Comparison of ENCODE assay signal across 8 mouse cellular contexts in the genomic region with DNA sequence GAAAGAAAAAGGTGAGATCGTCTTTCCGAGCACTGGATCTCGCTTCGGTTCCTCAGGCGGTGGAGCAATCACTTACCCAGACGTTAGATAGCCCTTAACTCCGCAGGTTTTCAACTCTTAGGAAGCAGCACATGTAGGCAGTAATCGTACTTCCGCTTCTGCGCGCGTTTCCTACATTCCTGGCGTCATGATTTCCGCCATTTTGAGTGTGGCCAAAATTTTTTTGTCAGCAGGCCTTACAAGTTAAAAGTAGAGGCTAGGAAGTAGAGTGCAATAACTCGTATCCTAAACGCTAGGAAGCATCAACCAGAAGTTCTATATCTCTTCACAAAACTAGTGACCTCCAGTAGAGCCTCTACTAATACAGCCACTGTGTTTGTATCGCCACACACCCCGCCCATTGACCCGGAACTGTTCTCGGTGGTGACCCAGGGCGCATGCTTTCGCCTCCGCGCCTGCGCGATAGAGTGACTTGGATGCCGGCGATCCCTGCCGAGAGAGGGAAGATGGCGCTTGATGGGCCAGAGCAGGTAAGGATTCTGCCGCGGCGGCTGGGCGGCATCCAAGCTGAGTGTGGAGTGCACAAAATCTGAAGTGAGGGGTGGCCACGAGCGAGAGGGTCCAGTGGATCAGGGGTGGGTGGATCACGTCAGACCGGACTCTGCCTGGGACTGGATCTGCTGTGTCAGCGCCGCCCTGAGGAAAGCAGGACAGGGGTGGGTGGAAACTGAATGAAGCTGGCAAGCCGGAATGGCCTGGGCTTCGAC. TPM values are rescaled to one million over a fixed set of nuclear protein-coding genes. Genes with fewer than 3 reads are reported as not detected.
A peak's percentile ranks its signal among the peaks of the same experiment; 100 is the strongest.
DNase-seq lines count a peak whose midpoint lies in the region; ATAC-seq and TF ChIP-seq lines count a peak whose summit lies in the region.

Gene Ftsj3, minus strand, starts transcription at position 395 of the 767 bp plus-strand sequence.
Gene Psmc5, plus strand, starts transcription at position 470 of the 767 bp plus-strand sequence.

- peak; percentile 96 for ATAC-seq in erythroblast, adult 5-6 weeks (replicated peaks; ENCODE audit: low FRiP score, poor library complexity, severe bottlenecking)
- ATAC-seq in heart, embryonic 11.5 days (replicated peaks; ENCODE audit: insufficient number of reproducible peaks, low FRiP score, low TSS enrichment): peak; percentile 92
- ATAC-seq in kidney, embryonic 16.5 days (ENCODE audit: low FRiP score, low TSS enrichment): peak; percentile 94

- DNase-seq in B cell, adult 2 months: peak; percentile 98 to 99
- DNase-seq in brain, adult 2 months (ENCODE audit: low read depth, low spot score): peak; percentile 97
- peak; percentile 85 for DNase-seq in liver, adult 2 months (ENCODE audit: extremely low read depth, low read depth, low spot score)
- DNase-seq in splenic B cell, adult 2 months (ENCODE audit: low read depth, low spot score): peak; percentile 98

- no peaks in the 10 kb centered on the region for H3K9me3 ChIP-seq in heart, embryonic 11.5 days (replicated peaks; ENCODE audit: control insufficient read depth, low read length)
- H3K9me3 ChIP-seq in kidney, embryonic 16.5 days (ENCODE audit: low read length): no peaks in the 10 kb centered on the region

- H3ac ChIP-seq in myocyte (ENCODE audit: control insufficient read depth, insufficient read length): peak within 1 kb of the TSS; percentile 49

- under 1% methylated on average over 42 of the region's 42 CpGs for WGBS in heart, embryonic 11.5 days (ENCODE audit: insufficient replicate concordance)
- whole genome bisulfite sequencing in kidney, embryonic 16.5 days: under 1% methylated on average over 42 of the region's 42 CpGs
- WGBS in liver, adult 2 months: under 1% methylated on average over 42 of the region's 42 CpGs

- peak within 1 kb of the TSS; percentile 77 for H3K4me3 ChIP-seq in heart, embryonic 11.5 days (ENCODE audit: low read depth, low read length)
- H3K4me3 ChIP-seq in kidney, embryonic 16.5 days (ENCODE audit: low read length): peak within 1 kb of the TSS; percentile 80
- peak within 1 kb of the TSS; percentile 69 for H3K4me3 ChIP-seq in liver, adult 2 months (ENCODE audit: insufficient read depth, low read depth, low read length)
- H3K4me3 ChIP-seq in myocyte: peak within 1 kb of the TSS; percentile 87

- H3K4me1 ChIP-seq in heart, embryonic 11.5 days (ENCODE audit: control insufficient read depth, insufficient read depth, low read length): peaks cover 18% of the 10 kb centered on the region
- H3K4me1 ChIP-seq in kidney, embryonic 16.5 days (ENCODE audit: insufficient read depth, low read length): peaks cover 21% of the 10 kb centered on the region
- peaks cover 6% of the 10 kb centered on the region for H3K4me1 ChIP-seq in liver, adult 2 months (ENCODE audit: control insufficient read depth, insufficient read depth, low read length)

- peak within 1 kb of the TSS; percentile 91 for H3K4me2 ChIP-seq in heart, embryonic 11.5 days
- peak within 1 kb of the TSS; percentile 90 for H3K4me2 ChIP-seq in kidney, embryonic 16.5 days (replicated peaks; ENCODE audit: low read depth, low read length)
- peak within 1 kb of the TSS; percentile 96 for H3K4me2 ChIP-seq in myocyte (ENCODE audit: low read depth)

- H3K9ac ChIP-seq in heart, embryonic 11.5 days (ENCODE audit: low read depth, low read length): peak within 1 kb of the TSS; percentile 89
- peak within 1 kb of the TSS; percentile 79 for H3K9ac ChIP-seq in kidney, embryonic 16.5 days (replicated peaks; ENCODE audit: low read length)
- peak within 1 kb of the TSS; percentile 77 for H3K9ac ChIP-seq in liver, adult 2 months (ENCODE audit: low read depth, low read length)

- peak within 1 kb of the TSS; percentile 70 for H3K27ac ChIP-seq in heart, embryonic 11.5 days (ENCODE audit: low read depth, low read length)
- H3K27ac ChIP-seq in kidney, embryonic 16.5 days (ENCODE audit: low read length): peak within 1 kb of the TSS; percentile 83
- H3K27ac ChIP-seq in liver, adult 2 months (replicated peaks; ENCODE audit: insufficient read depth, low read depth, low read length): peak within 1 kb of the TSS; percentile 63

- H3K27me3 ChIP-seq in heart, embryonic 11.5 days (ENCODE audit: control insufficient read depth, insufficient read depth, low read length): no peaks in the 10 kb centered on the region
- H3K27me3 ChIP-seq in kidney, embryonic 16.5 days (ENCODE audit: insufficient read depth, low read length): no peaks in the 10 kb centered on the region
- H3K27me3 ChIP-seq in liver, adult 2 months (ENCODE audit: control insufficient read depth, insufficient read depth, low read length): no peaks in the 10 kb centered on the region
- H3K27me3 ChIP-seq in myocyte (ENCODE audit: control insufficient read depth, insufficient read depth, insufficient read length): no peaks in the 10 kb centered on the region
- H3K27me3 ChIP-seq in splenic B cell, adult 2 months (ENCODE audit: control insufficient read depth, insufficient read depth, low read length, poor library complexity, severe bottlenecking): no peaks in the 10 kb centered on the region

- TF ChIP-seq POLR2A in liver, adult 2 months (IDR thresholded peaks at IDR 0.05; ENCODE audit: extremely low read depth, insufficient read depth, low read length): peak; percentile 85
- peak; percentile 92 for TF ChIP-seq POLR2A in myocyte (IDR thresholded peaks at IDR 0.05; ENCODE audit: insufficient read length, low read depth)

- 0 out of 2 replicates have a peak, but pooled peaks have one; percentile 22 for TF ChIP-seq CTCF in liver, adult 2 months (IDR thresholded peaks at IDR 0.05; ENCODE audit: low read depth, low read length)

- H3K36me3 ChIP-seq in heart, embryonic 11.5 days (ENCODE audit: control insufficient read depth, insufficient read depth, low read length): peaks cover 33% of the 10 kb centered on the region
- peaks cover 51% of the 10 kb centered on the region for H3K36me3 ChIP-seq in kidney, embryonic 16.5 days (ENCODE audit: insufficient read depth, low read length)
- H3K36me3 ChIP-seq in liver, adult 2 months (ENCODE audit: control insufficient read depth, insufficient read depth, low read length): peaks cover 27% of the 10 kb centered on the region
- H3K36me3 ChIP-seq in myocyte (ENCODE audit: control insufficient read depth, insufficient read depth): peaks cover 23% of the 10 kb centered on the region
- peaks cover 3% of the 10 kb centered on the region for H3K36me3 ChIP-seq in splenic B cell, adult 2 months (ENCODE audit: control insufficient read depth, insufficient read depth, low read length, poor library complexity, severe bottlenecking)

- peaks cover 16% of the 10 kb centered on the region; the same call in 1 of the 2 replicates for H3K79me2 ChIP-seq in liver, adult 2 months (ENCODE audit: control insufficient read depth, insufficient read depth, low read length)
- H3K79me2 ChIP-seq in myocyte (ENCODE audit: control insufficient read depth, insufficient read depth): peaks cover 60% of the 10 kb centered on the region

TF ChIP-seq in myocyte, 11 proteins besides CTCF, POLR2A, EP300 and RAD21:
- peak; percentile 88 for TF ChIP-seq POLR2AphosphoS2 (IDR thresholded peaks at IDR 0.05; ENCODE audit: insufficient read length, low read depth)
- TF ChIP-seq MYOD1 (IDR thresholded peaks at IDR 0.05; ENCODE audit: control insufficient read depth in 1 of 3, insufficient read length in 2 of 3, low read depth in 2 of 3): peak in 1 of 3 experiments; percentile 26
- peak; percentile 16 for TF ChIP-seq USF1 (IDR thresholded peaks at IDR 0.05; ENCODE audit: low read depth)
- peak; percentile 89 for TF ChIP-seq MAX (IDR thresholded peaks at IDR 0.05; ENCODE audit: low read depth)
- no peak for TF ChIP-seq E2F4 (IDR thresholded peaks at IDR 0.05; ENCODE audit: insufficient read depth)

RNA-seq across cellular contexts. Expression of gene Ftsj3, which starts in this region (rescaled TPM):
- total RNA-seq in erythroblast, adult 5-6 weeks (2015; ENCODE audit: low replicate concordance): 6.0 and 7.5 TPM in 2 replicates
- 24.0 and 29.1 TPM in 2 replicates for total RNA-seq in erythroblast, adult 5-6 weeks (2017; ENCODE audit: low replicate concordance)
- 45.2 and 46.7 TPM in 2 replicates for polyA plus RNA-seq in heart, embryonic 11.5 days (2014; fragmentation: Nextera tagmentation; extraction: Ambion mirVana)
- 60.5 and 60.7 TPM in 2 replicates for polyA plus RNA-seq in kidney, embryonic 16.5 days (2015; fragmentation: Nextera tagmentation; extraction: Ambion mirVana)
- 19.7 and 20.7 TPM in 2 replicates for total RNA-seq in liver, adult 2 months (2014; rRNA removed)
- polyA plus RNA-seq in liver, adult 2 months (2012; rRNA removed): 8.8 and 13.8 TPM in 2 replicates
- 36.1 TPM for polyA plus RNA-seq in myocyte (2012; fragmentation: generic; extraction: Trizol)

RNA-seq across cellular contexts. Expression of gene Psmc5, which starts in this region (rescaled TPM):
- total RNA-seq in erythroblast, adult 5-6 weeks (2015; ENCODE audit: low replicate concordance): 11.7 and 23.8 TPM in 2 replicates
- 30.6 and 49.8 TPM in 2 replicates for total RNA-seq in erythroblast, adult 5-6 weeks (2017; ENCODE audit: low replicate concordance)
- polyA plus RNA-seq in heart, embryonic 11.5 days (2014; fragmentation: Nextera tagmentation; extraction: Ambion mirVana): 280 and 294 TPM in 2 replicates
- 312 and 314 TPM in 2 replicates for polyA plus RNA-seq in kidney, embryonic 16.5 days (2015; fragmentation: Nextera tagmentation; extraction: Ambion mirVana)
- 60.3 and 65.2 TPM in 2 replicates for total RNA-seq in liver, adult 2 months (2014; rRNA removed)
- polyA plus RNA-seq in liver, adult 2 months (2012; rRNA removed): 37.7 and 43.2 TPM in 2 replicates
- 305 TPM for polyA plus RNA-seq in myocyte (2012; fragmentation: generic; extraction: Trizol)

Comparison
In these comparisons a context has a peak if more than half of its experiments do, and no peak if none do; other contexts are left out.
1. Peak in every context shown above with its lines: DNase-seq, ATAC-seq, H3K4me3 ChIP-seq and H3K27ac ChIP-seq.